ENCODE assay signal across 8 mouse cellular contexts in genomic region chr12:102283483-102284266, GRCm38 (mm10). TPM values are rescaled to one million over a fixed set of nuclear protein-coding genes. Genes with fewer than 3 reads are reported as not detected.
DNase-seq lines count a peak whose midpoint lies in the region; ATAC-seq lines count a peak whose summit lies in the region.

No protein-coding gene starts in this region.

- 3% methylated on average over 21 of the region's 24 CpGs for WGBS in heart, embryonic 11.5 days (ENCODE audit: insufficient replicate concordance)
- 6% methylated on average over 23 of the region's 24 CpGs for WGBS in kidney, embryonic 14.5 days

- peak; percentile 71 for ATAC-seq in heart, embryonic 11.5 days (replicated peaks; ENCODE audit: insufficient number of reproducible peaks, low FRiP score, low TSS enrichment)
- peak; percentile 65 for ATAC-seq in kidney, embryonic 14.5 days (ENCODE audit: low FRiP score, low TSS enrichment)
- no peak for ATAC-seq in monocyte, adult 5-6 weeks (replicated peaks; ENCODE audit: insufficient number of reproducible peaks, low FRiP score, low TSS enrichment, poor library complexity, severe bottlenecking)

- peak overlapping the region; percentile 90 for H3K4me2 ChIP-seq in heart, embryonic 11.5 days
- H3K4me2 ChIP-seq in kidney, embryonic 14.5 days (replicated peaks; ENCODE audit: low read depth, low read length): peak overlapping the region; percentile 92

- peak overlapping the region; percentile 71 for H3K27ac ChIP-seq in heart, embryonic 11.5 days (ENCODE audit: low read depth, low read length)
- H3K27ac ChIP-seq in kidney, embryonic 14.5 days (ENCODE audit: low read depth, low read length): peak overlapping the region; percentile 48; the same call in 1 of the 2 replicates

- no peaks in the 10 kb centered on the region for H3K9me3 ChIP-seq in heart, embryonic 11.5 days (replicated peaks; ENCODE audit: control insufficient read depth, low read length)
- peaks cover 1% of the 10 kb centered on the region; the same call in 1 of the 2 replicates for H3K9me3 ChIP-seq in kidney, embryonic 14.5 days (ENCODE audit: control insufficient read depth, low read length)

- H3K27me3 ChIP-seq in heart, embryonic 11.5 days (ENCODE audit: control insufficient read depth, insufficient read depth, low read length): no peaks in the 10 kb centered on the region
- no peaks in the 10 kb centered on the region for H3K27me3 ChIP-seq in kidney, embryonic 14.5 days (ENCODE audit: control insufficient read depth, insufficient read depth, low read length)

- no peaks in the 10 kb centered on the region for H3K36me3 ChIP-seq in heart, embryonic 11.5 days (ENCODE audit: control insufficient read depth, insufficient read depth, low read length)
- H3K36me3 ChIP-seq in kidney, embryonic 14.5 days (ENCODE audit: control insufficient read depth, insufficient read depth, low read length): no peaks in the 10 kb centered on the region

- peaks cover 41% of the 10 kb centered on the region for H3K4me1 ChIP-seq in heart, embryonic 11.5 days (ENCODE audit: control insufficient read depth, insufficient read depth, low read length)
- H3K4me1 ChIP-seq in kidney, embryonic 14.5 days (ENCODE audit: control insufficient read depth, insufficient read depth, low read length): peaks cover 30% of the 10 kb centered on the region

- H3K9ac ChIP-seq in heart, embryonic 11.5 days (ENCODE audit: low read depth, low read length): peak overlapping the region; percentile 89
- peak overlapping the region; percentile 86 for H3K9ac ChIP-seq in kidney, embryonic 14.5 days (ENCODE audit: low read depth, low read length)

- H3K4me3 ChIP-seq in heart, embryonic 11.5 days (ENCODE audit: low read depth, low read length): peak overlapping the region; percentile 66
- H3K4me3 ChIP-seq in kidney, embryonic 14.5 days (ENCODE audit: low read length): peak overlapping the region; percentile 63

- DNase-seq in gastrocnemius, adult 18-20 months (ENCODE audit: low spot score): peak; percentile 64
- DNase-seq in gastrocnemius, adult 8-10 months (ENCODE audit: low spot score in 2 of 2): no peak
- peak; percentile 50 for DNase-seq in embryo, embryonic 10.5 days (ENCODE audit: low spot score)
- peak; percentile 90 for DNase-seq in lung, postnatal 10 days
- peak; percentile 33 for DNase-seq in thymus, postnatal 0 days (ENCODE audit: low spot score)

RNA-seq across cellular contexts. Expression of gene Rin3, which starts 0.8 kb away (rescaled TPM):
- total RNA-seq in gastrocnemius, adult 18-20 months (2021): 1 to 10 TPM; 7.8 to 9.1 TPM
- total RNA-seq in gastrocnemius, adult 8-10 months (2022): 1 to 10 TPM; 2.2 to 5.6 (median 4.2) TPM
- polyA plus RNA-seq in heart, embryonic 11.5 days (2014; fragmentation: Nextera tagmentation; extraction: Ambion mirVana): 8.8 and 10.2 TPM in 2 replicates
- 6.7 and 9.2 TPM in 2 replicates for polyA plus RNA-seq in kidney, embryonic 14.5 days (2014; fragmentation: Nextera tagmentation; extraction: Ambion mirVana)
- polyA plus RNA-seq in thymus, postnatal 0 days (2015; fragmentation: Nextera tagmentation; extraction: Ambion mirVana): 7.0 and 7.9 TPM in 2 replicates
- 60.2 to 126 TPM (median 89.9 TPM) in 3 replicates for total RNA-seq in monocyte, adult 5-6 weeks (2017)

Comparison
In these comparisons a context has a peak if more than half of its experiments do, and no peak if none do; other contexts are left out.
1. DNase-seq: peak in gastrocnemius, adult 18-20 months (single experiment), embryo, embryonic 10.5 days (single experiment), lung, postnatal 10 days (single experiment) and thymus, postnatal 0 days (single experiment); none in gastrocnemius, adult 8-10 months (0 of 2).